Mouse (Mus musculus): ENCODE measurements at regions not wholly inside any gene's neighbourhood (a gene's known extent, or its start where the extent isn't known, plus 50 kb on each side); places are given as distances from the start of the nearest gene placed in this dataset.

GRCm38 (mm10) chr6:95261001-95261400 is 60.9 kb upstream of the Gm10234 start:
- H3K4me2 ChIP-seq (ENCODE audit: low read depth, low read length, severe bottlenecking) = no peak overlapping the region
- no peaks in the 10 kb centered on the region for H3K4me1 ChIP-seq (replicated peaks; ENCODE audit: control insufficient read depth, insufficient read depth, low read length)
- no peak for ATAC-seq (replicated peaks; ENCODE audit: low FRiP score)
- no peak overlapping the region for H3K9ac ChIP-seq (ENCODE audit: low read length)
- 44% methylated on average over 1 of the region's 1 CpGs for WGBS
- no peak overlapping the region for H3K4me3 ChIP-seq (ENCODE audit: low read depth, low read length)
- no peaks in the 10 kb centered on the region for H3K27me3 ChIP-seq (ENCODE audit: control insufficient read depth, insufficient read depth, low read length)
- no peak for DNase-seq (ENCODE audit: low spot score)
- no peaks in the 10 kb centered on the region for H3K9me3 ChIP-seq (ENCODE audit: control insufficient read depth, low read length)
- no peak overlapping the region for H3K27ac ChIP-seq (ENCODE audit: low read depth, low read length)
- no peaks in the 10 kb centered on the region for H3K36me3 ChIP-seq (ENCODE audit: control insufficient read depth, insufficient read depth, low read length)

- no peak overlapping the region for H3K9ac ChIP-seq (ENCODE audit: low read length)
- H3K36me3 ChIP-seq (ENCODE audit: control insufficient read depth, insufficient read depth, low read length) = no peaks in the 10 kb centered on the region
- H3K4me3 ChIP-seq (ENCODE audit: low read depth, low read length) = no peak overlapping the region
- H3K27ac ChIP-seq (ENCODE audit: low read depth, low read length) = no peak overlapping the region
- WGBS = 71% methylated on average over 8 of the region's 8 CpGs
- H3K27me3 ChIP-seq (ENCODE audit: control insufficient read depth, insufficient read depth, low read length) = no peaks in the 10 kb centered on the region
- no peaks in the 10 kb centered on the region for H3K9me3 ChIP-seq (ENCODE audit: control insufficient read depth, low read length)
- DNase-seq (ENCODE audit: low spot score) (no peak), ATAC-seq (replicated peaks; ENCODE audit: low FRiP score) (peak; percentile 66)
- H3K4me1 ChIP-seq (replicated peaks; ENCODE audit: control insufficient read depth, insufficient read depth, low read length) = no peaks in the 10 kb centered on the region
- H3K4me2 ChIP-seq (ENCODE audit: low read depth, low read length, severe bottlenecking) = no peak overlapping the region
These were observed 57.7 kb upstream of the Gm10234 start for GRCm38 (mm10) chr6:95264011-95264869.

GRCm38 (mm10) chr6:95269524-95269923 is 52.4 kb upstream of the Gm10234 start:
- Histone ChIP-seq H3K4me1 (replicated peaks; ENCODE audit: control insufficient read depth, insufficient read depth, low read length) (no peaks in the 10 kb centered on the region), H3K36me3 (ENCODE audit: control insufficient read depth, insufficient read depth, low read length) (no peaks in the 10 kb centered on the region), H3K4me2 (ENCODE audit: low read depth, low read length, severe bottlenecking) (no peak overlapping the region), H3K9ac (ENCODE audit: low read length) (no peak overlapping the region), H3K27me3 (ENCODE audit: control insufficient read depth, insufficient read depth, low read length) (no peaks in the 10 kb centered on the region), H3K27ac (ENCODE audit: low read depth, low read length) (no peak overlapping the region), H3K4me3 (ENCODE audit: low read depth, low read length) (no peak overlapping the region), H3K9me3 (ENCODE audit: control insufficient read depth, low read length) (no peaks in the 10 kb centered on the region)
- no peak for DNase-seq (ENCODE audit: low spot score)
- ATAC-seq (replicated peaks; ENCODE audit: low FRiP score) = no peak
- 95% methylated on average over 8 of the region's 8 CpGs for WGBS
